Mouse (Mus musculus) heart, embryonic 14.5 days (tissue): ENCODE measurements around the gene Pcgf2. TPM values are rescaled to one million over a fixed set of nuclear protein-coding genes. Genes with fewer than 3 reads are reported as not detected.

Source experiments
- ATAC-seq: fragments of 200-750 bp; cut with Nextera tagmentation; 2 replicates; pipeline ENCODE4 v1.8.0; 2017; ENCODE audit warnings: low read depth, moderate TSS enrichment; ENCODE audit not compliant: insufficient number of reproducible peaks, insufficient read depth, low FRiP score
- H3K27ac ChIP-seq, 2 experiments: fragments of 200-500 bp in 1 of 2; fragments of 300-500 bp in 1 of 2; sonication (generic) in 1 of 2; replicated peaks in 1 of 2; 2 replicates each; pipeline ENCODE4 v1.5.1; 2012 to 2014; ENCODE audit warnings: low read depth in 2 of 2, low read length in 2 of 2, control low read depth in 1 of 2, mild to moderate bottlenecking in 1 of 2, mixed read lengths in 1 of 2; ENCODE audit not compliant: control insufficient read depth in 1 of 2, insufficient read depth in 1 of 2
- H3K27me3 ChIP-seq: fragments of 300-500 bp; sonication (generic); 2 replicates; pipeline ENCODE4 v1.6.1; 2014; ENCODE audit warnings: mild to moderate bottlenecking, low read length, control low read depth; ENCODE audit not compliant: control insufficient read depth, insufficient read depth
- H3K36me3 ChIP-seq: fragments of 300-500 bp; sonication (generic); 2 replicates; pipeline ENCODE4 v1.6.1; 2014; ENCODE audit warnings: mild to moderate bottlenecking, control low read depth, low read length, mixed read lengths; ENCODE audit not compliant: control insufficient read depth, insufficient read depth
- H3K4me1 ChIP-seq, 2 experiments: fragments of 200-500 bp in 1 of 2; fragments of 300-500 bp in 1 of 2; sonication (generic) in 1 of 2; 2 replicates each; pipeline ENCODE4 v1.6.1; 2012 to 2014; ENCODE audit warnings: low read length in 2 of 2, control low read depth in 1 of 2, mixed read lengths in 1 of 2; ENCODE audit not compliant: control insufficient read depth in 2 of 2, insufficient read depth in 2 of 2
- H3K4me2 ChIP-seq: fragments of 300-500 bp; sonication (generic); 2 replicates; pipeline ENCODE4 v1.6.1; 2014; ENCODE audit warnings: mild to moderate bottlenecking, low read length
- H3K4me3 ChIP-seq, 2 experiments: fragments of 200-500 bp in 1 of 2; fragments of 300-500 bp in 1 of 2; sonication (generic) in 1 of 2; 2 replicates each; pipeline ENCODE4 v1.5.1; 2012 to 2014; ENCODE audit warnings: low read length in 2 of 2, mild to moderate bottlenecking in 2 of 2, control low read depth in 1 of 2, low read depth in 1 of 2, moderate library complexity in 1 of 2; ENCODE audit not compliant: control insufficient read depth in 1 of 2, insufficient read depth in 1 of 2
- H3K9ac ChIP-seq: fragments of 300-500 bp; sonication (generic); 2 replicates; pipeline ENCODE4 v1.6.1; 2014; ENCODE audit warnings: mild to moderate bottlenecking, low read length
- H3K9me3 ChIP-seq: fragments of 300-500 bp; sonication (generic); 2 replicates; pipeline ENCODE4 v1.6.1; 2016; ENCODE audit warnings: low read length, control low read depth; ENCODE audit not compliant: control insufficient read depth
- WGBS: fragments of 180-500 bp; shearing (Covaris S2); extraction: QIAGEN DNeasy Blood & Tissue Kit; methylation state at CpG from one replicate; pipeline ENCODE4 v1.1.7; 2014; 5-methylcytosine and 5-hydroxymethylcytosine counted together
- polyA plus RNA-seq: library from polyadenylated mRNA; unstranded; fragments of >200 nt; fragmentation: Nextera tagmentation; extraction: Ambion mirVana; gene quantifications from 2 replicates; pipeline ENCODE4 v1.2.1, GENCODE M21; 2014

The Pcgf2 gene
- polyA plus RNA-seq, 1 experiment from 2014 or later, result 12.5 TPM

- Histone ChIP-seq H3K27me3 (no peaks in the 10 kb centered on the region), H3K4me1 (peaks cover 16 to 21% of the 10 kb centered on the region in 2 experiments), H3K27ac (no peak overlapping the region), H3K4me2 (no peak overlapping the region), H3K4me3 (no peak overlapping the region), H3K36me3 (peaks cover 56% of the 10 kb centered on the region), H3K9ac (no peak overlapping the region), H3K9me3 (no peaks in the 10 kb centered on the region)
- no peak for ATAC-seq
- WGBS, result 54% methylated on average over 6 of the region's 6 CpGs
These were observed 17.7 kb downstream of the Pcgf2 start for GRCm38 (mm10) chr11:97682504-97683055.

- no peak overlapping the region for H3K9ac ChIP-seq
- no peaks in the 10 kb centered on the region for H3K9me3 ChIP-seq
- H3K4me2 ChIP-seq, result no peak overlapping the region
- peaks cover 78% of the 10 kb centered on the region for H3K36me3 ChIP-seq
- 76% methylated on average over 10 of the region's 12 CpGs for WGBS
- H3K27me3 ChIP-seq, result no peaks in the 10 kb centered on the region
- ATAC-seq, result 0 out of 2 replicates have a peak, but pooled peaks have one; percentile 35
- H3K4me1 ChIP-seq, result peaks cover 8 to 12% of the 10 kb centered on the region in 2 experiments; a peak in 3 of 4 replicates
- H3K4me3 ChIP-seq, result no peak overlapping the region
- 0 out of 4 replicates have a peak overlapping the region, but pooled peaks of 1 of the 2 experiments have one; percentile 9 for H3K27ac ChIP-seq
These were observed 19.9 kb downstream of the Pcgf2 start for GRCm38 (mm10) chr11:97680430-97680829.

DNA sequence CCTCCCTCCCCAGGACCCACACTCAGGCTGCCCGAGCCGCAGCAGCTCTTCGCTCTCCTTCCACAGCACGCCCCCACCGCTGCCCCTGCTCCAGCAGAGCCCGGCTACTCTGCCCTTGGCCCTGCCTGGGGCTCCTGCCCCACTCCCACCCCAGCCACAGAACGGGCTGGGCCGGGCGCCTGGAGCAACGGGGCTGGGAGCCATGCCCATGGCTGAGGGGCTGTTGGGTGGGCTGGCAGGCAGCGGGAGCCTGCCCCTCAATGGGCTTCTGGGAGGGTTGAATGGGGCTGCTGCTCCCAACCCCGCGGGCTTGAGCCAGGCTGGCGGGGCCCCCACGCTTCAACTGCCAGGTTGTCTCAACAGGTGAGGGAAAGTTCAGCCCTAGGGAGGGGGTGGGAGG, 22.0 kb downstream of the Pcgf2 start:
- peaks cover 98% of the 10 kb centered on the region for H3K36me3 ChIP-seq

DNA sequence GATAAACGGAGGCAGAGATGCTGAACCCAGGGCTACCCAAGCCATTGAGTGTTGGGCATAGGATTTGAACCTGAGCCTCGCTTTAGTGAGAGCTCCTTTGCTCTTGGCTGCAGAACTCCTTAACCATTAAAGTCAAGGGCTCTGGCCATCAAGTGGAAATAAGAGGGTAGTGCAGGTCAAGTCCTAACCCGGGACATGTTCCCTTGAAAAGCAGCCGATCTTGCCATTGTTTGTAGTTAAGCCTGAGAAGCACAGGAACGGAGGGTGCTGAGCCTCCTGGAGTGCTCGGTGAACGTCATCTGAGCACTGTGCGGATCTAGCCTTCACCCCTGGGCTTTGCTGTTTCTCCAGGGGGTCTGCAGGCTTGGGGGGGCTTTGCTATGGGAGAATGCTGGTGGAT, 22.5 kb downstream of the Pcgf2 start:
- no peak for ATAC-seq
- H3K9ac ChIP-seq, result no peak overlapping the region
- peaks cover 100% of the 10 kb centered on the region for H3K36me3 ChIP-seq
- H3K9me3 ChIP-seq, result no peaks in the 10 kb centered on the region
- H3K4me2 ChIP-seq, result no peak overlapping the region
- no peak overlapping the region for H3K27ac ChIP-seq
- peaks cover 5 to 10% of the 10 kb centered on the region in 2 experiments; a peak in 3 of 4 replicates for H3K4me1 ChIP-seq
- no peak overlapping the region for H3K4me3 ChIP-seq
- 69% methylated on average over 8 of the region's 8 CpGs for WGBS
- no peaks in the 10 kb centered on the region for H3K27me3 ChIP-seq

More for the DNA sequence above, 22.0 kb downstream of the Pcgf2 start:
- Histone ChIP-seq H3K4me2 (no peak overlapping the region), H3K4me3 (no peak overlapping the region), H3K9me3 (no peaks in the 10 kb centered on the region), H3K9ac (no peak overlapping the region), H3K27ac (no peak overlapping the region), H3K27me3 (no peaks in the 10 kb centered on the region), H3K4me1 (peaks cover 5 to 10% of the 10 kb centered on the region in 2 experiments; a peak in 3 of 4 replicates)
- ATAC-seq, result no peak
- WGBS, result 91% methylated on average over 15 of the region's 15 CpGs

GRCm38 (mm10) chr11:97677381-97677780, 22.9 kb downstream of the Pcgf2 start:
- no peak overlapping the region for H3K4me3 ChIP-seq
- H3K27ac ChIP-seq, result no peak overlapping the region
- H3K36me3 ChIP-seq, result peaks cover 100% of the 10 kb centered on the region
- ATAC-seq, result no peak
- H3K27me3 ChIP-seq, result no peaks in the 10 kb centered on the region
- no peak overlapping the region for H3K9ac ChIP-seq
- WGBS, result 73% methylated on average over 15 of the region's 15 CpGs
- H3K9me3 ChIP-seq, result no peaks in the 10 kb centered on the region
- peaks cover 5 to 10% of the 10 kb centered on the region in 2 experiments; a peak in 3 of 4 replicates for H3K4me1 ChIP-seq
- H3K4me2 ChIP-seq, result no peak overlapping the region

GRCm38 (mm10) chr11:97676050-97676754, 24.1 kb downstream of the Pcgf2 start:
- Histone ChIP-seq H3K4me3 (no peak overlapping the region), H3K36me3 (peaks cover 100% of the 10 kb centered on the region), H3K9ac (no peak overlapping the region), H3K9me3 (no peaks in the 10 kb centered on the region), H3K27me3 (no peaks in the 10 kb centered on the region), H3K27ac (no peak overlapping the region), H3K4me1 (peaks cover 5 to 10% of the 10 kb centered on the region in 2 experiments; a peak in 3 of 4 replicates), H3K4me2 (no peak overlapping the region)
- no peak for ATAC-seq
- WGBS, result 69% methylated on average over 15 of the region's 15 CpGs

GRCm38 (mm10) chr11:97673148-97673547, 27.1 kb downstream of the Pcgf2 start:
- 87% methylated on average over 11 of the region's 11 CpGs for WGBS
- no peak overlapping the region for H3K4me3 ChIP-seq

More at GRCm38 (mm10) chr11:97673148-97673547, 27.1 kb downstream of the Pcgf2 start:
- H3K4me2 ChIP-seq, result no peak overlapping the region
- H3K36me3 ChIP-seq, result peaks cover 97% of the 10 kb centered on the region
- H3K4me1 ChIP-seq, result peaks cover 26 to 28% of the 10 kb centered on the region in 2 experiments
- ATAC-seq, result no peak
- H3K9ac ChIP-seq, result no peak overlapping the region
- no peak overlapping the region for H3K27ac ChIP-seq
- no peaks in the 10 kb centered on the region for H3K27me3 ChIP-seq
- H3K9me3 ChIP-seq, result no peaks in the 10 kb centered on the region
